Mouse (Mus musculus): ENCODE data around the gene Kat2a.

DNA sequence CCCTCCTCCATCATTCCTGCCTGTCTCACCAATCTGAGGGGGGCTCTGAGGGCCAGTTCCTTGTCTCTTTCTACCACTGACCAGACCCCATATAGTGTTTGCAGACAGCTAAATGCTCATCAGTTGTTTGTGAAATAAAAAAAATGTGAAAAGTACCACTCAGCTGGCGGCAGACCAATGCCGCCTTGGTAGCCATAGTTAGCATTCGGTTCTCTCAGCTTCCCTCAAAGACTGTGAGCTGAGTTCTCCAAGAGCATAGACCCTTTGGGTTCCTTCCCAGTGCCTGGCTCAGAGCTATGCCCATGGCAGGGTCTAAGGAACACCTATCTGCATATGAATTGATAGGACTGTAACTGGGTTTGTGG lies 42.4 kb upstream of the Kat2a start:
- no peak for TF ChIP-seq CTCF (IDR thresholded peaks at IDR 0.05; ENCODE audit: low read depth, low read length)
- no peak for TF ChIP-seq GATA1 (IDR thresholded peaks at IDR 0.05; ENCODE audit: borderline replicate concordance, low read length)
- no peak for TF ChIP-seq TAL1 (conservative IDR thresholded peaks at IDR 0.05; ENCODE audit: low read depth, low read length)
- TF ChIP-seq POLR2AphosphoS5 (IDR thresholded peaks at IDR 0.05; ENCODE audit: insufficient replicate concordance, low read depth, low read length) = no peak
- no peak for TF ChIP-seq GATA2 (IDR thresholded peaks at IDR 0.05; ENCODE audit: borderline replicate concordance, low read depth, low read length)
